Mouse (Mus musculus): ENCODE measurements around the gene Trim43c.
"Not testable (repeated sequence)": the region's sequence is repeated elsewhere in the genome, so short reads cannot be mapped to it uniquely, and the experiment has no call there.

Trim43c gene

GRCm38 (mm10) chr9:88838864-88839263 lies at the start of gene Trim43c:
TSS of gene Trim43c (plus strand) at chr9:88839164.
- not testable (repeated sequence) for DNase-seq (ENCODE audit: low read depth)

- not testable (repeated sequence) for DNase-seq (ENCODE audit: low read depth)
These were observed 14.1 kb downstream of the Trim43c start for GRCm38 (mm10) chr9:88853072-88853471.

GRCm38 (mm10) chr9:88858566-88859492 lies 19.9 kb downstream of the Trim43c start:
- DNase-seq (ENCODE audit: low read depth) = peak; percentile 90
